Mouse (Mus musculus) E14TG2a.4 (cell line): ENCODE measurements around the gene Churc1.

Experiments
- H3K27me3 ChIP-seq: 2 replicates; pipeline ENCODE4 v1.6.1; 2014; ENCODE audit warnings: low read length, control low read depth; ENCODE audit not compliant: insufficient read depth
- H3K36me3 ChIP-seq: 2 replicates; pipeline ENCODE4 v1.6.1; 2014; ENCODE audit warnings: low read length, control low read depth; ENCODE audit not compliant: insufficient read depth
- H3K4me1 ChIP-seq: replicated peaks from 2 replicates; pipeline ENCODE4 v1.6.1; 2014; ENCODE audit warnings: low read depth, low read length, control low read depth
- H3K4me3 ChIP-seq: replicated peaks from 2 replicates; pipeline ENCODE4 v1.5.1; 2014; ENCODE audit warnings: mild to moderate bottlenecking, low read length
- H3K9me3 ChIP-seq: 2 replicates; pipeline ENCODE4 v1.6.1; 2014; ENCODE audit warnings: low read length, control low read depth
- CTCF ChIP-seq: conservative IDR thresholded peaks from 2 replicates; pipeline ENCODE4 v1.5.1; 2014; ENCODE audit warnings: low read length
- NANOG ChIP-seq: IDR thresholded peaks from 2 replicates; pipeline ENCODE4 v1.6.1; 2014; ENCODE audit warnings: borderline replicate concordance, low read length, mixed read lengths
- POU5F1 ChIP-seq: IDR thresholded peaks from 2 replicates; pipeline ENCODE4 v1.6.1; 2014; ENCODE audit warnings: low read length, borderline replicate concordance

The Churc1 gene

GRCm38 (mm10) chr12:76803700-76804252, 38.4 kb downstream of the Churc1 start:
- H3K4me3 ChIP-seq = no peak overlapping the region
- TF ChIP-seq POU5F1 = no peak
- TF ChIP-seq CTCF = peak; percentile 87
- peaks cover 14% of the 10 kb centered on the region for H3K27me3 ChIP-seq
- H3K9me3 ChIP-seq = peaks cover 10% of the 10 kb centered on the region
- H3K36me3 ChIP-seq = no peaks in the 10 kb centered on the region
- H3K4me1 ChIP-seq = peaks cover 13% of the 10 kb centered on the region

- Histone ChIP-seq H3K4me1 (peaks cover 11% of the 10 kb centered on the region), H3K27me3 (peaks cover 10% of the 10 kb centered on the region), H3K36me3 (no peaks in the 10 kb centered on the region), H3K9me3 (peaks cover 10% of the 10 kb centered on the region), H3K4me3 (no peak overlapping the region)
- TF ChIP-seq NANOG = no peak
Measured at GRCm38 (mm10) chr12:76805056-76805811, 39.9 kb downstream of the Churc1 start.

GRCm38 (mm10) chr12:76807796-76808195, 42.5 kb downstream of the Churc1 start:
- H3K27me3 ChIP-seq = peaks cover 8% of the 10 kb centered on the region
- TF ChIP-seq NANOG (no peak), POU5F1 (no peak)
- H3K4me1 ChIP-seq = peaks cover 13% of the 10 kb centered on the region
- H3K36me3 ChIP-seq = no peaks in the 10 kb centered on the region
- H3K9me3 ChIP-seq = no peaks in the 10 kb centered on the region
- no peak overlapping the region for H3K4me3 ChIP-seq

- peaks cover 2% of the 10 kb centered on the region for H3K27me3 ChIP-seq
- peaks cover 13% of the 10 kb centered on the region for H3K4me1 ChIP-seq
- H3K4me3 ChIP-seq = no peak overlapping the region
- no peaks in the 10 kb centered on the region for H3K9me3 ChIP-seq
- no peak for TF ChIP-seq POU5F1
- TF ChIP-seq NANOG = no peak
- TF ChIP-seq CTCF = no peak
- no peaks in the 10 kb centered on the region for H3K36me3 ChIP-seq
Measured at GRCm38 (mm10) chr12:76810491-76810890, 45.2 kb downstream of the Churc1 start.

GRCm38 (mm10) chr12:76811006-76811405, 45.7 kb downstream of the Churc1 start:
- Histone ChIP-seq H3K4me3 (no peak overlapping the region), H3K4me1 (peaks cover 13% of the 10 kb centered on the region), H3K36me3 (no peaks in the 10 kb centered on the region), H3K27me3 (peaks cover 3% of the 10 kb centered on the region; the same call in 1 of the 2 replicates), H3K9me3 (no peaks in the 10 kb centered on the region)
- TF ChIP-seq POU5F1 (no peak), CTCF (no peak), NANOG (no peak)

DNA sequence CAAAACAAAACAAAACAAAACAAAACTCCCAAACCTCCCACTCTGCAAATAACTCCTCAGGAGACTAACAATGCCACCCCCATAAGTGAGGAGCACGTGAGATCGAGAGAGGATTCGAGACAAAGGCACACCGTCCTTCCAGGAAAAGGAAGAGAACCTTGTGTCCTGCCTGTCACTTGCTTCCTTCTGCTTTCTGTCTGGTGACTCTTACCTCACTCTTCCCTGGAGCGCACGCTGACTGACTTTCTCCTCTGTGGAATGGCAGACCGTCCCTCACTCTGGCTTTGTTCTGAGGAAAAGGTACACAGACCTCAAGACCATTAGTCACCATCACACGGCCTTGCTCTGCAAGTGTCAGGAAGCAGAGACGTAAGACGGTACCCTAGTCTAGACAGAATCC, 48.2 kb downstream of the Churc1 start:
- Histone ChIP-seq H3K9me3 (no peaks in the 10 kb centered on the region), H3K4me3 (no peak overlapping the region), H3K4me1 (peaks cover 33% of the 10 kb centered on the region), H3K36me3 (no peaks in the 10 kb centered on the region), H3K27me3 (peaks cover 3% of the 10 kb centered on the region; the same call in 1 of the 2 replicates)
- TF ChIP-seq POU5F1 (no peak), CTCF (no peak), NANOG (no peak)

- H3K9me3 ChIP-seq = no peaks in the 10 kb centered on the region
- no peak overlapping the region for H3K4me3 ChIP-seq
- no peaks in the 10 kb centered on the region for H3K36me3 ChIP-seq
- TF ChIP-seq CTCF (no peak), NANOG (no peak)
- H3K27me3 ChIP-seq = peaks cover 5% of the 10 kb centered on the region; the same call in 1 of the 2 replicates
- peaks cover 39% of the 10 kb centered on the region for H3K4me1 ChIP-seq
Measured at GRCm38 (mm10) chr12:76814120-76814519, 48.8 kb downstream of the Churc1 start.

DNA sequence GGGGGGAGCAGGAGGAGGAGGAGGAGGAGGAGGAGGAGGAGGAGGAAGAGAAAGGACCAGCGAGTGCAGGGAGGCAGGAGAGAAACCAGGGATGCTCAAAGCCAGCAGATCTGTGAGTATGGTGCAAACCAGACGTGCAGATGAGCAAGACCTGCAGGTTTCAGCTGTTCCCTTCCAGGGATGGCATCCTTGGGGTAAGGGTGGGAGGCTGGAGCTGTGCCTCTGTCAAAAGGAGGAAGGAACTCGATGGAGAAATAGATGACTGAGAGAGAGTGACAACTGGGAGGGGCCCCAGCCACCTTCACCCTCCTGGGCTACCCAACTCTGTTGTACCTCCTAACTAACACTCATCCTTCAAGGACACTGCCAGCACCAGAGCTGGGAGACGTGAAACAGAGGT, 51.4 kb downstream of the Churc1 start:
- H3K27me3 ChIP-seq = peaks cover 31% of the 10 kb centered on the region
- no peaks in the 10 kb centered on the region for H3K9me3 ChIP-seq
- H3K4me3 ChIP-seq = no peak overlapping the region
- H3K4me1 ChIP-seq = peaks cover 44% of the 10 kb centered on the region
- TF ChIP-seq POU5F1 (no peak), NANOG (no peak), CTCF (no peak)
- no peaks in the 10 kb centered on the region for H3K36me3 ChIP-seq

DNA sequence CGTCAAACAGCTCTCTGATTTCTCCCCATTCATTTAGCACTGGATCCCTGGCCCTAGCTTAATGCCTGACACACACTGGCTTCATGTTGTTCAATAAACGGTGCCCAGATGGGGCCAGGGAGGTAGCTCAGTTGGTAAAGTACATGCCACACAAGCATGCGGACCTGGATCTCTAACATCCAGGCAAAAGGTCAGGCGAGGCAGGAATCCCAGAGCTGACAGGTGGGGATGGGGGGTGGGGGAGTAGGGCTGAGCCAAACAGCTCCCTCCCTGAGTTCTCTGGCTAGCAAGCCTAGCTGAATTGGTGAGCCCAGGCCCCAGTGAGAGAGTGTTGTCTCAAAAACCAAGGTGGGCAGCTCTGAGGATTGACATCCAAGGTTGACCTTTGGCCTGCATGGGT, 51.8 kb downstream of the Churc1 start:
- TF ChIP-seq POU5F1 = no peak
- no peak for TF ChIP-seq CTCF
- TF ChIP-seq NANOG = no peak
- H3K9me3 ChIP-seq = no peaks in the 10 kb centered on the region
- H3K4me3 ChIP-seq = 0 out of 2 replicates have a peak overlapping the region, but pooled peaks have one; percentile 27
- H3K27me3 ChIP-seq = peaks cover 35% of the 10 kb centered on the region
- no peaks in the 10 kb centered on the region for H3K36me3 ChIP-seq
- peaks cover 47% of the 10 kb centered on the region for H3K4me1 ChIP-seq
